ENCODE assay signal across 25 mouse cellular contexts in the genomic region with DNA sequence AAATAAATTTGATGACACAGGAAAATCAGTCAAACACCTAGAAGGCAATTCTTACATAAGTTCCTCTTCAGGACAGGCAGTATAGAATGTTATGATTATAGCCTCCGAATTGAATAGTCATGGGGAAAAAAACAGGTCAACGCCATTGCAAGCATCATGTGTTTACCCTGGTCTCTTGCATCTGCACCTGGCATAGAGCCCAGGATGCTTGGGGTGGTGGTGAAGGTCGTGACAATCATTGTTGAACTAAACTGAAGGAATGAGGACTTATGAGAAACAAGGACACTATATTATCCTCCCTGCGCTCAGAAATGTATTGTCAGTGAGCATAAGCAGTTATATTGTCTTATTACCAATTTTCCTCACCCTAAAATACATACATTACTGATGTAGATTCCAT. TPM values are rescaled to one million over a fixed set of nuclear protein-coding genes. Genes with fewer than 3 reads are reported as not detected.
DNase-seq lines count a peak whose midpoint lies in the region; ATAC-seq and TF ChIP-seq lines count a peak whose summit lies in the region.
"Had no signal": no experiment of that assay in that cellular context is flagged by ENCODE, and none has a peak within 500 bp of the region (broad histone marks: within the 10 kb centered on the region; RNA-seq: fewer than 3 reads in every experiment).

No protein-coding gene starts in this region.

- no peak overlapping the region for H3K9ac ChIP-seq in liver, adult 2 months (ENCODE audit: low read depth, low read length)
- H3K9ac ChIP-seq in liver, postnatal 0 days (replicated peaks) = no peak overlapping the region
- H3K9ac ChIP-seq in liver, embryonic 11.5 days (ENCODE audit: low read depth, low read length) = no peak overlapping the region
- H3K9ac ChIP-seq: embryonic facial prominence, embryonic 12.5 days; forebrain, embryonic 13.5 days; forebrain, embryonic 15.5 days; forebrain, postnatal 0 days had no signal

- no peaks in the 10 kb centered on the region for H3K27me3 ChIP-seq in liver, adult 2 months (ENCODE audit: control insufficient read depth, insufficient read depth, low read length)
- no peaks in the 10 kb centered on the region for H3K27me3 ChIP-seq in liver, postnatal 0 days (ENCODE audit: insufficient read depth, low read length)
- H3K27me3 ChIP-seq in liver, embryonic 11.5 days (replicated peaks; ENCODE audit: control insufficient read depth, insufficient read depth, low read length) = no peaks in the 10 kb centered on the region
- H3K27me3 ChIP-seq: CH12.LX; embryonic facial prominence, embryonic 12.5 days; forebrain, embryonic 13.5 days; forebrain, embryonic 15.5 days had no signal

- no peaks in the 10 kb centered on the region for H3K4me1 ChIP-seq in liver, adult 2 months (ENCODE audit: control insufficient read depth, insufficient read depth, low read length)
- peaks cover 8% of the 10 kb centered on the region; the same call in 1 of the 2 replicates for H3K4me1 ChIP-seq in liver, postnatal 0 days (ENCODE audit: insufficient read depth)
- no peaks in the 10 kb centered on the region for H3K4me1 ChIP-seq in liver, embryonic 11.5 days (replicated peaks; ENCODE audit: control insufficient read depth, insufficient read depth, low read length)
- H3K4me1 ChIP-seq: embryonic facial prominence, embryonic 10.5 days; embryonic facial prominence, embryonic 12.5 days; forebrain, embryonic 13.5 days; forebrain, embryonic 15.5 days had no signal

- no peak overlapping the region for H3K4me3 ChIP-seq in liver, adult 2 months (ENCODE audit: insufficient read depth, low read depth, low read length)
- H3K4me3 ChIP-seq in liver, postnatal 0 days (ENCODE audit: low read depth, low read length) = no peak overlapping the region
- H3K4me3 ChIP-seq in liver, embryonic 11.5 days (ENCODE audit: low read depth, low read length) = no peak overlapping the region
- H3K4me3 ChIP-seq: embryonic facial prominence, embryonic 10.5 days; embryonic facial prominence, embryonic 12.5 days; forebrain, embryonic 13.5 days; forebrain, embryonic 15.5 days had no signal

- no peak overlapping the region for H3K4me2 ChIP-seq in liver, postnatal 0 days (ENCODE audit: low read depth, low read length)
- no peak overlapping the region for H3K4me2 ChIP-seq in liver, embryonic 11.5 days
- H3K4me2 ChIP-seq: embryonic facial prominence, embryonic 12.5 days; forebrain, embryonic 13.5 days; forebrain, embryonic 15.5 days had no signal

- no peak for TF ChIP-seq POLR2A in liver, adult 2 months (IDR thresholded peaks at IDR 0.05; ENCODE audit: extremely low read depth, insufficient read depth, low read length)

- no peak for TF ChIP-seq CTCF in liver, adult 2 months (IDR thresholded peaks at IDR 0.05; ENCODE audit: low read depth, low read length)
- TF ChIP-seq CTCF in liver, postnatal 0 days (IDR thresholded peaks at IDR 0.05; ENCODE audit: low read depth) = no peak

- ATAC-seq in liver, postnatal 0 days = peak; percentile 74
- ATAC-seq in liver, embryonic 11.5 days (replicated peaks; ENCODE audit: low FRiP score) = no peak
- ATAC-seq: activated CD4-positive, CD25-positive, alpha-beta regulatory T cell, adult 4 months; CD4-positive, CD25-positive, alpha-beta regulatory T cell, adult 4 months; forebrain, embryonic 13.5 days; forebrain, embryonic 15.5 days; forebrain, postnatal 0 days; Patski had no signal

- WGBS in liver, adult 2 months = 37% methylated on average over 4 of the region's 4 CpGs
- 50% methylated on average over 4 of the region's 4 CpGs for WGBS in liver, postnatal 0 days (ENCODE audit: insufficient replicate concordance)
- WGBS in liver, embryonic 11.5 days = 75% methylated on average over 4 of the region's 4 CpGs

- H3K79me2 ChIP-seq in liver, adult 2 months (ENCODE audit: control insufficient read depth, insufficient read depth, low read length) = no peaks in the 10 kb centered on the region; the same call in 1 of the 2 replicates

- H3K9me3 ChIP-seq in liver, postnatal 0 days (ENCODE audit: low read length) = no peaks in the 10 kb centered on the region
- H3K9me3 ChIP-seq in liver, embryonic 11.5 days (ENCODE audit: control insufficient read depth, low read length) = no peaks in the 10 kb centered on the region
- H3K9me3 ChIP-seq: embryonic facial prominence, embryonic 10.5 days; embryonic facial prominence, embryonic 12.5 days; forebrain, embryonic 13.5 days; forebrain, embryonic 15.5 days; G1E had no signal

- no peak overlapping the region for H3K27ac ChIP-seq in liver, adult 2 months (replicated peaks; ENCODE audit: insufficient read depth, low read depth, low read length)
- peak overlapping the region; percentile 48; the same call in 1 of the 2 replicates for H3K27ac ChIP-seq in liver, postnatal 0 days (ENCODE audit: low read depth)
- H3K27ac ChIP-seq in liver, embryonic 11.5 days (ENCODE audit: low read depth, low read length) = no peak overlapping the region
- H3K27ac ChIP-seq: embryonic facial prominence, embryonic 10.5 days; embryonic facial prominence, embryonic 12.5 days; forebrain, embryonic 13.5 days; forebrain, embryonic 15.5 days had no signal

- H3K36me3 ChIP-seq in liver, adult 2 months (ENCODE audit: control insufficient read depth, insufficient read depth, low read length) = peaks cover 38% of the 10 kb centered on the region
- 0 out of 2 replicates have a peak, but pooled peaks cover 2% of the 10 kb centered on the region for H3K36me3 ChIP-seq in liver, postnatal 0 days (replicated peaks; ENCODE audit: insufficient read depth, low read length)
- H3K36me3 ChIP-seq in liver, embryonic 11.5 days (ENCODE audit: control insufficient read depth, insufficient read depth, low read length) = no peaks in the 10 kb centered on the region
- H3K36me3 ChIP-seq: embryonic facial prominence, embryonic 10.5 days; embryonic facial prominence, embryonic 12.5 days; forebrain, embryonic 15.5 days; G1E had no signal

- no peak for TF ChIP-seq EP300 in liver, postnatal 0 days (IDR thresholded peaks at IDR 0.05; ENCODE audit: low read depth)

- DNase-seq in adrenal gland, postnatal 14 days = peak; percentile 47
- no peak for DNase-seq in adrenal gland, adult 2 months
- peak; percentile 56 for DNase-seq in liver, adult 2 months (ENCODE audit: extremely low read depth, low read depth, low spot score)
- no peak for DNase-seq in liver
- peak; percentile 70 for DNase-seq in liver, postnatal 0 days
- DNase-seq in liver, embryonic 11.5 days (ENCODE audit: low spot score) = no peak
- DNase-seq: adrenal gland, adult 8-10 months; adrenal gland, postnatal 25 days; B cell, adult 2 months; cerebellum, adult 11-12 months; cerebellum, adult 2 months; cerebellum, adult 9-10 months; cerebellum, postnatal 10 days; cerebellum, postnatal 25 days; forebrain, postnatal 0 days had no signal

RNA-seq across cellular contexts. Expression of a gene that starts 17.2 kb away (rescaled TPM):
- total RNA-seq in adrenal gland, postnatal 14 days (2021) = 8.0 and 34.9 TPM in 2 replicates
- 10 to 100 TPM in 1 of 2 experiments, 1 to 10 TPM in 1; 1.1 to 10.2 TPM for total RNA-seq in adrenal gland, adult 2 months (2021)
- 0.30 and 0.47 TPM in 2 replicates for polyA plus RNA-seq in adrenal gland, adult 2 months (2012; rRNA removed)
- 157 and 197 TPM in 2 replicates for total RNA-seq in liver, adult 2 months (2014; rRNA removed)
- 77.7 and 79.8 TPM in 2 replicates for polyA plus RNA-seq in liver, adult 2 months (2012; rRNA removed)
- polyA plus RNA-seq in liver, postnatal 0 days (2015; fragmentation: Nextera tagmentation; extraction: Ambion mirVana) = 24.5 and 28.2 TPM in 2 replicates
- 6.5 and 8.1 TPM in 2 replicates for polyA plus RNA-seq in liver, embryonic 11.5 days (2014; fragmentation: Nextera tagmentation; extraction: Ambion mirVana)
- polyA plus RNA-seq: activated CD4-positive, CD25-positive, alpha-beta regulatory T cell, adult 4 months had no signal

RNA-seq across cellular contexts. Expression of a gene that starts 53.8 kb away (rescaled TPM):
- 1.2 and 1.4 TPM in 2 replicates for total RNA-seq in adrenal gland, postnatal 14 days (2021)
- 1 to 10 TPM; 1.1 TPM for total RNA-seq in adrenal gland, adult 2 months (2021)
- 0.21 and 0.25 TPM in 2 replicates for polyA plus RNA-seq in adrenal gland, adult 2 months (2012; rRNA removed)
- 0.65 and 1.1 TPM in 2 replicates for total RNA-seq in liver, adult 2 months (2014; rRNA removed)
- 0.40 and 1.1 TPM in 2 replicates for polyA plus RNA-seq in liver, adult 2 months (2012; rRNA removed)
- polyA plus RNA-seq in liver, postnatal 0 days (2015; fragmentation: Nextera tagmentation; extraction: Ambion mirVana) = 1.7 and 2.1 TPM in 2 replicates
- 0.78 and 0.79 TPM in 2 replicates for polyA plus RNA-seq in liver, embryonic 11.5 days (2014; fragmentation: Nextera tagmentation; extraction: Ambion mirVana)
- total RNA-seq: forebrain, postnatal 0 days had no signal
- polyA plus RNA-seq: cerebellum, adult 2 months; embryonic facial prominence, embryonic 10.5 days; embryonic facial prominence, embryonic 12.5 days; forebrain, embryonic 11.5 days; forebrain, embryonic 13.5 days; forebrain, embryonic 15.5 days; forebrain, postnatal 0 days; G1E had no signal

Comparison
In these comparisons a context has a peak if more than half of its experiments do, and no peak if none do; other contexts are left out.
1. DNase-seq: peak in adrenal gland, postnatal 14 days (single experiment), liver, adult 2 months (single experiment) and liver, postnatal 0 days (single experiment); none in adrenal gland, adult 2 months (single experiment), liver (single experiment) and liver, embryonic 11.5 days (single experiment).